Mouse (Mus musculus): ENCODE results near the gene Ugt1a10. TPM values are rescaled to one million over a fixed set of nuclear protein-coding genes. Genes with fewer than 3 reads are reported as not detected.

Ugt1a10 gene
- polyA plus RNA-seq, 1 experiment from 2014 or later, result not detected

GRCm38 (mm10) chr1:88233421-88234247, 178.4 kb downstream of the Ugt1a10 start:
- H3K9me3 ChIP-seq (replicated peaks), result peaks cover 50% of the 10 kb centered on the region

GRCm38 (mm10) chr1:88234248-88234610, 179.0 kb downstream of the Ugt1a10 start:
- no peak for ATAC-seq (ENCODE audit: insufficient read depth)
- Histone ChIP-seq H3K4me2 (no peak overlapping the region), H3K36me3 (replicated peaks) (no peaks in the 10 kb centered on the region), H3K4me1 (replicated peaks) (no peaks in the 10 kb centered on the region), H3K4me3 (replicated peaks) (no peak overlapping the region), H3K27me3 (no peaks in the 10 kb centered on the region), H3K9ac (no peak overlapping the region), H3K9me3 (replicated peaks) (peaks cover 54% of the 10 kb centered on the region), H3K27ac (replicated peaks) (no peak overlapping the region)
- WGBS (ENCODE audit: insufficient replicate concordance), result 45% methylated on average over 4 of the region's 4 CpGs

More at GRCm38 (mm10) chr1:88233421-88234247, 178.4 kb downstream of the Ugt1a10 start:
- ATAC-seq (ENCODE audit: insufficient read depth), result no peak
- Histone ChIP-seq H3K9ac (no peak overlapping the region), H3K4me3 (replicated peaks) (no peak overlapping the region), H3K27ac (replicated peaks) (no peak overlapping the region), H3K27me3 (no peaks in the 10 kb centered on the region), H3K4me1 (replicated peaks) (no peaks in the 10 kb centered on the region), H3K4me2 (no peak overlapping the region), H3K36me3 (replicated peaks) (no peaks in the 10 kb centered on the region)
- WGBS (ENCODE audit: insufficient replicate concordance), result 50% methylated on average over 14 of the region's 14 CpGs

- no peak for ATAC-seq (ENCODE audit: insufficient read depth)
- WGBS (ENCODE audit: insufficient replicate concordance), result 32% methylated on average over 5 of the region's 5 CpGs
- Histone ChIP-seq H3K27me3 (no peaks in the 10 kb centered on the region), H3K4me1 (replicated peaks) (no peaks in the 10 kb centered on the region), H3K4me3 (replicated peaks) (no peak overlapping the region), H3K27ac (replicated peaks) (no peak overlapping the region), H3K9me3 (replicated peaks) (peaks cover 51% of the 10 kb centered on the region), H3K9ac (no peak overlapping the region), H3K4me2 (no peak overlapping the region), H3K36me3 (replicated peaks) (no peaks in the 10 kb centered on the region)
Observed at GRCm38 (mm10) chr1:88234646-88235045, 179.5 kb downstream of the Ugt1a10 start.

GRCm38 (mm10) chr1:88235046-88235893, 180.1 kb downstream of the Ugt1a10 start:
- ATAC-seq (ENCODE audit: insufficient read depth), result no peak
- Histone ChIP-seq H3K9me3 (replicated peaks) (peaks cover 49% of the 10 kb centered on the region), H3K9ac (no peak overlapping the region), H3K27ac (replicated peaks) (no peak overlapping the region), H3K4me2 (no peak overlapping the region), H3K4me1 (replicated peaks) (no peaks in the 10 kb centered on the region), H3K36me3 (replicated peaks) (no peaks in the 10 kb centered on the region), H3K4me3 (replicated peaks) (no peak overlapping the region), H3K27me3 (no peaks in the 10 kb centered on the region)
- 47% methylated on average over 11 of the region's 11 CpGs for WGBS (ENCODE audit: insufficient replicate concordance)

- no peaks in the 10 kb centered on the region for H3K4me1 ChIP-seq (replicated peaks)
- no peaks in the 10 kb centered on the region for H3K27me3 ChIP-seq
- H3K4me3 ChIP-seq (replicated peaks), result no peak overlapping the region
- no peak overlapping the region for H3K4me2 ChIP-seq
- H3K36me3 ChIP-seq (replicated peaks), result no peaks in the 10 kb centered on the region
- ATAC-seq (ENCODE audit: insufficient read depth), result no peak
- peaks cover 54% of the 10 kb centered on the region for H3K9me3 ChIP-seq (replicated peaks)
- no peak overlapping the region for H3K9ac ChIP-seq
- WGBS (ENCODE audit: insufficient replicate concordance), result 38% methylated on average over 4 of the region's 4 CpGs
- H3K27ac ChIP-seq (replicated peaks), result no peak overlapping the region
Observed at GRCm38 (mm10) chr1:88235894-88236415, 180.8 kb downstream of the Ugt1a10 start.

- H3K9me3 ChIP-seq (replicated peaks), result peaks cover 50% of the 10 kb centered on the region
- no peaks in the 10 kb centered on the region for H3K4me1 ChIP-seq (replicated peaks)
- H3K9ac ChIP-seq, result no peak overlapping the region
- H3K36me3 ChIP-seq (replicated peaks), result no peaks in the 10 kb centered on the region
- no peaks in the 10 kb centered on the region for H3K27me3 ChIP-seq
- ATAC-seq (ENCODE audit: insufficient read depth), result no peak
- no peak overlapping the region for H3K4me2 ChIP-seq
- H3K4me3 ChIP-seq (replicated peaks), result no peak overlapping the region
- no peak overlapping the region for H3K27ac ChIP-seq (replicated peaks)
- 59% methylated on average over 5 of the region's 5 CpGs for WGBS (ENCODE audit: insufficient replicate concordance)
Observed at GRCm38 (mm10) chr1:88237311-88237710, 182.1 kb downstream of the Ugt1a10 start.

- Histone ChIP-seq H3K4me3 (replicated peaks) (no peak overlapping the region), H3K36me3 (replicated peaks) (no peaks in the 10 kb centered on the region), H3K9me3 (replicated peaks) (peaks cover 42% of the 10 kb centered on the region), H3K9ac (no peak overlapping the region), H3K4me2 (no peak overlapping the region), H3K27ac (replicated peaks) (no peak overlapping the region), H3K4me1 (replicated peaks) (no peaks in the 10 kb centered on the region), H3K27me3 (no peaks in the 10 kb centered on the region)
- ATAC-seq (ENCODE audit: insufficient read depth), result no peak
- 56% methylated on average over 6 of the region's 6 CpGs for WGBS (ENCODE audit: insufficient replicate concordance)
Observed at GRCm38 (mm10) chr1:88238771-88239170, 183.6 kb downstream of the Ugt1a10 start.

GRCm38 (mm10) chr1:88240072-88240471, 184.9 kb downstream of the Ugt1a10 start:
- 57% methylated on average over 5 of the region's 5 CpGs for WGBS (ENCODE audit: insufficient replicate concordance)
- no peak for ATAC-seq (ENCODE audit: insufficient read depth)
- H3K4me2 ChIP-seq, result no peak overlapping the region
- H3K27me3 ChIP-seq, result no peaks in the 10 kb centered on the region
- peaks cover 49% of the 10 kb centered on the region for H3K9me3 ChIP-seq (replicated peaks)
- no peak overlapping the region for H3K9ac ChIP-seq
- no peaks in the 10 kb centered on the region for H3K4me1 ChIP-seq (replicated peaks)
- H3K36me3 ChIP-seq (replicated peaks), result no peaks in the 10 kb centered on the region
- no peak overlapping the region for H3K4me3 ChIP-seq (replicated peaks)
- H3K27ac ChIP-seq (replicated peaks), result no peak overlapping the region

- Histone ChIP-seq H3K9ac (no peak overlapping the region), H3K36me3 (replicated peaks) (no peaks in the 10 kb centered on the region), H3K4me3 (replicated peaks) (no peak overlapping the region), H3K27me3 (no peaks in the 10 kb centered on the region), H3K27ac (replicated peaks) (no peak overlapping the region), H3K4me2 (no peak overlapping the region), H3K4me1 (replicated peaks) (no peaks in the 10 kb centered on the region), H3K9me3 (replicated peaks) (peaks cover 45% of the 10 kb centered on the region)
- ATAC-seq (ENCODE audit: insufficient read depth), result no peak
- WGBS (ENCODE audit: insufficient replicate concordance), result 44% methylated on average over 4 of the region's 4 CpGs
Observed at GRCm38 (mm10) chr1:88240579-88240978, 185.4 kb downstream of the Ugt1a10 start.

- H3K9ac ChIP-seq, result no peak overlapping the region
- H3K9me3 ChIP-seq (replicated peaks), result peaks cover 35% of the 10 kb centered on the region
- H3K27me3 ChIP-seq, result no peaks in the 10 kb centered on the region
- 47% methylated on average over 5 of the region's 5 CpGs for WGBS (ENCODE audit: insufficient replicate concordance)
- no peak overlapping the region for H3K27ac ChIP-seq (replicated peaks)
- H3K4me1 ChIP-seq (replicated peaks), result no peaks in the 10 kb centered on the region
- H3K36me3 ChIP-seq (replicated peaks), result no peaks in the 10 kb centered on the region
- no peak for ATAC-seq (ENCODE audit: insufficient read depth)
- H3K4me3 ChIP-seq (replicated peaks), result no peak overlapping the region
- no peak overlapping the region for H3K4me2 ChIP-seq
Observed at GRCm38 (mm10) chr1:88243861-88244260, 188.7 kb downstream of the Ugt1a10 start.

- no peaks in the 10 kb centered on the region for H3K36me3 ChIP-seq (replicated peaks)
- H3K4me3 ChIP-seq (replicated peaks), result no peak overlapping the region
- no peak overlapping the region for H3K27ac ChIP-seq (replicated peaks)
- peaks cover 42% of the 10 kb centered on the region; the same call in 1 of the 2 replicates for H3K9me3 ChIP-seq (replicated peaks)
- ATAC-seq (ENCODE audit: insufficient read depth), result no peak
- H3K27me3 ChIP-seq, result no peaks in the 10 kb centered on the region
- no peak overlapping the region for H3K4me2 ChIP-seq
- WGBS (ENCODE audit: insufficient replicate concordance), result 57% methylated on average over 6 of the region's 6 CpGs
- H3K9ac ChIP-seq, result no peak overlapping the region
- no peaks in the 10 kb centered on the region for H3K4me1 ChIP-seq (replicated peaks)
Observed at GRCm38 (mm10) chr1:88245881-88246280, 190.7 kb downstream of the Ugt1a10 start.
